Mouse (Mus musculus): Measurements from ENCODE around the gene Bcl2l11.
A peak's percentile ranks its signal among the peaks of the same experiment; 100 is the strongest.

Gene Bcl2l11

GRCm38 (mm10) chr2:128138924-128139323 lies 13.1 kb downstream of the Bcl2l11 start:
- no peak for DNase-seq (ENCODE audit: low spot score in 2 of 2)

- no peak for DNase-seq (ENCODE audit: low spot score in 2 of 2)
These were observed 13.9 kb downstream of the Bcl2l11 start for GRCm38 (mm10) chr2:128139781-128140180.

GRCm38 (mm10) chr2:128140183-128140582 lies 14.3 kb downstream of the Bcl2l11 start:
- DNase-seq (ENCODE audit: low spot score in 2 of 2) = no peak

GRCm38 (mm10) chr2:128143992-128144391 lies 18.2 kb downstream of the Bcl2l11 start:
- DNase-seq (ENCODE audit: low spot score in 2 of 2) = no peak

- DNase-seq (ENCODE audit: low spot score in 2 of 2) = no peak
These were observed 19.6 kb downstream of the Bcl2l11 start for GRCm38 (mm10) chr2:128145433-128145832.

- DNase-seq (ENCODE audit: low spot score in 2 of 2) = no peak
These were observed 23.8 kb downstream of the Bcl2l11 start for GRCm38 (mm10) chr2:128149596-128149995.

- DNase-seq (ENCODE audit: low spot score in 2 of 2) = peak in 1 of 2 experiments; percentile 55
These were observed 26.4 kb downstream of the Bcl2l11 start for GRCm38 (mm10) chr2:128152211-128152610.

DNA sequence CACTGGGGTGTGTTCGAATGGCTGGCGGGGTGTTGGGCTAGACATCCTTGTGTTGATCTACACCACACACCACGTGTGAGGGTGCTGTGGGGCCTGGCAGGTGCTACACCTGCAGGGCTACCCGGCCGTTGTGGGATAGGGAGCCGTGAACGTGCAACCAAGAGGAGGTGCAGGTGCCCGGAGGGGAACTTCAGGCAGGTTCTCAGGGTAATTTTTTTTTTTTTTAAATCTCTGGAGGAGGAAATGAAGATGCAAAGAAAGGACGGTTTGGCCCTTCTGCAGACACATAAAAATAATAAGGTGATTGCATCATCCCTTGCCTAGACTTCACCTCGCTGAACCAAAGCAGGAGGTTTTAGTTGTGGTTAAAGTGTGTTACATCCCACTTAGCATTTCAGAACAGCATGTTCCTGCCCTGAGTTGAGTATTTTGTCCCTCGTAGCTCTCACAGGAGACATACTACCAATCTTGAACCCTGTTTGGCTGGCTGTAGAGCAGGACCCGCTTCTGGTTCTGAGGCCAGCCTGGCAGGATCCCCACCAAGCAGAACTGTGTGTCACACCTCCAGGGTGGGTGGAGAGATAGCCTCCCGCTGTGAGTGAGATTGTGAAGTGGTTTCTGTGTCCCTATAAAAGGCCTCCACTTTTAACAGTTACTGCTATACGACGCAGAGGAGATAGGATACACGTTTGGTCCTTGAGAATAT lies 27.2 kb downstream of the Bcl2l11 start:
- DNase-seq (ENCODE audit: low spot score in 2 of 2) = peak; percentile 81 to 86

GRCm38 (mm10) chr2:128153551-128153910 lies 27.7 kb downstream of the Bcl2l11 start:
- DNase-seq (ENCODE audit: low spot score in 2 of 2) = peak; percentile 76 to 78

DNA sequence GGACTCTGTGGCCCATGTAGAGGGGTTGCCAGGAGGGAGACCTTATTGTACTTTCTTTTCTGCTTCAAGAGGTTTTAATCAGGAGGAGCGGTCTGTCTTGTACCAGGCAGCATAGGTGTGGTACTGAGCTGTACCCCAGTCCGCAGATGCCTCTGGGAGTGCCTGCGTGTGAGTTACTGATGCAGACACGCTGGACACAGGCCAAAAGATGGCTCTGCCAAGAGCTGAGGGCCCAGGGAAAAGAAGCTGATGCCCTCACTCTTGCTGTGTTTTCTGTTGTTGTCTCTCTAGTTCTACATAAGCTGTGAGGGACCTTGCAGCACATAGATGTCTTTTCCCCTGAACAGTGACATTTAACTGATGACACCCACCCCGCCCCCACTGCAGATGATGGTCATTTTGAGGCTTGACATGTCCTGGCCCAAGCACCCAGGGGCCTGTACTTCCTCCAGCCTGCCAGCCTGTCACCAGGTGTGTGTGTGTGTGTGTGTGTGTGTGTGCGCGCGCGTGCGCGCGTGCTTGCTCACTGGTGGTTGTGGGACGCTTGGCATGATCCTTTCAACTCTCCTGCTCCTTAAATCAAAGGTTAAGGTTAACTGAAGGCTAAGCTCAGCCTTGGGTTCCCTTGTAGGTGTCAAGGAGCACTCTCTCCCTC lies 29.7 kb downstream of the Bcl2l11 start:
- DNase-seq (ENCODE audit: low spot score in 2 of 2) = peak; percentile 62 to 76

DNA sequence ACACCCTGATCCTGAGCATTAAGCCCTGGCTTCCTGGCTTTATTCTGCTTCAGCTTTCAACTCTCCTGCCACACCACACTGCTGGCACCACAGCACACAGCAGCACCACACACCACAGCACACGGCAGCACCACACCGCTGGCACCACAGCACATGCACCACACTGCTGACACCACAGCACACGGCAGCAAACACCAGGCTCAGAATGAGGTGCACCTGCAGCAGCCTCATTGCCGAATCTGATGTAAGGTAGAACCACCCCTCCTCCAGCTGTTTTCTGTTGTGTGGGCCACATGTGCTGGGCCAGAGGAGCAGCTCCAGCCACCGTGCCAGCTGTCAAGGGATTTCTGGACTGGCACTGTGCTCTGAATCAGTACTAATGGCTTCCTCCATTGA lies 30.2 kb downstream of the Bcl2l11 start:
- DNase-seq (ENCODE audit: low spot score in 2 of 2) = no peak

DNA sequence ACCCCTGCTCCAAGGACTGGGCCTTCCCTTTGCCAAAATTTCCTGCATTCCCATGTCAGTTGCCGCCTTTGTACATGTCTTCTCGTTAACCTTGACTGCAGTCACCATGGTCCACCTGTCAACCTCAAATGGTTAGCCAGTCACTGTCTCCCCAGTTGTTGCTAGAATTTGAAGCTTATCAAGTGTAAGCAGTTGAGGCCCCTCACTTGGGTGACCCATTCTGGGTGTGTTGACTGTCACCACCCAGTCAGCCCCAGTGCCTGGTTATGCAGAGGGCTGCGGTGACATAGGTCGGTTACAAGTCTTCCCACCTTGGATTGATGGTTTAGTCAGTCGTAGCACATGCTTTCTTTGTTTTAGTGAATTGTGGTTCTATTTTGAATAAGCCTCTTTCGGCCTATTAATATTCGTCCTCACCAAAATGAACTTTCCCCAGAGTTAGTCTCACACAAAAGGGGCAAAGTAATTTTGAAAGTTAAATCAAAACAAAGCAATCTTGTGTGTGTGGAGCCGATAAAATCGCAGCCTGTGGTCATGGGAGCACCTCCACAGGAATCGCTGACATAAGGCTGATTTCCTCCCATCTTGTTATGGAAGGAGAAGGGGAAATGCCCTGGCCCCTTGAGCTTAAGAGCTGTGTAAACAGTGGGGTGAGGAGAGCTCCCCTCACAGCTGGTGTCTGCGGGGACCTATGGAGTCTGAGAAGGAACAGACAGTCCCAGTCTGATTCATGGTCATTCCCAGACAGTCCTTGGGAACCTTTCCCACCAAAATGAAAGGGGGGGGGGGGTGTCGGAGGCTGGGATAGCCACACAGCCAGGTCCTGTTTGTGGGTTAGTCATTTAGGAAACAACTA lies 30.9 kb downstream of the Bcl2l11 start:
- no peak for DNase-seq (ENCODE audit: low spot score in 2 of 2)

- DNase-seq (ENCODE audit: low spot score in 2 of 2) = no peak
These were observed 33.0 kb downstream of the Bcl2l11 start for GRCm38 (mm10) chr2:128158734-128159410.

DNA sequence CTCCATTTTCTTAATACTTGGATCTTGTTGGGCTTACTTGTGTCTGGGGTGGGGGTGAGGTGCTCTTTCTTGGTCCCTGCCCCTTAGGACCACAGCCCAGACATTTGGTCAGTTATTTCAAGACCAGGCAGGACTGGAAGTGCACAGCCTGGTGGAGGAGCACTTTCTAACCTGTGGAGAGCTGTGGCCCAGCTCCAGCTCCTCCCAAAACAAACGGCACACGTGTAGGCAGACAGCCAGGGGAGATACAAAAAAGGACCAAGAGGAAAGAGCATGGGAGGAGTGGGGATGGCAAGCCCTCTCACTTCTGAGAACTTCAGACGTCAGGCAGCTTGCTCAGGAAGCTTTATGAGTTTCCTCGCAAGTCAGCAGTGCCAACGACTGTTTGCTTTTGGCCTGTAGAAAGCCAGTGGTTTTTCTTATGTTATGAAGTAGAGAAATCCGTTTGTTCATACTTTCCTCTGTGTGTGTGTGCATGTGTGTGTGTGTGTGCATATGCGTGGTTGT lies 33.8 kb downstream of the Bcl2l11 start:
- no peak for DNase-seq (ENCODE audit: low spot score in 2 of 2)

DNA sequence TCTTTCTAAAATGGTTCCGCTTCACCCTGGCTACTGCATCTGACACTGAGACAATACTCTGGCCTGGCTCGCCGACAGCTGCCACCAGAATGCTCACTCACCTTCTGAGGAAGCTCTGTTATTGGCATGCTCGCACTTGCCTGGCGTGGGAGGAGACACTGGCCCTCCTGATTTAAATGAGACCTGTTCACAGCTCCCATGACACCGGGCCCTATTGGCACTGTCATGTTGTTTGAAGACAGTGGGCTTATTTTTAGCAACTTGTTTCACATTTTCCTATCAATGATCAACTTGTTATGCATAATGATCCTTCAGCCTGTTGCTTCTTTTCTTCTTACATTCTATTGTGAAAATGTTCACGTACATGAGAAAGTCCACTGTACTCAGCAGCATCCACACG lies 37.3 kb downstream of the Bcl2l11 start:
- DNase-seq (ENCODE audit: low spot score in 2 of 2) = no peak

GRCm38 (mm10) chr2:128166623-128167423 lies 41.0 kb downstream of the Bcl2l11 start:
- DNase-seq (ENCODE audit: low spot score in 2 of 2) = no peak

DNA sequence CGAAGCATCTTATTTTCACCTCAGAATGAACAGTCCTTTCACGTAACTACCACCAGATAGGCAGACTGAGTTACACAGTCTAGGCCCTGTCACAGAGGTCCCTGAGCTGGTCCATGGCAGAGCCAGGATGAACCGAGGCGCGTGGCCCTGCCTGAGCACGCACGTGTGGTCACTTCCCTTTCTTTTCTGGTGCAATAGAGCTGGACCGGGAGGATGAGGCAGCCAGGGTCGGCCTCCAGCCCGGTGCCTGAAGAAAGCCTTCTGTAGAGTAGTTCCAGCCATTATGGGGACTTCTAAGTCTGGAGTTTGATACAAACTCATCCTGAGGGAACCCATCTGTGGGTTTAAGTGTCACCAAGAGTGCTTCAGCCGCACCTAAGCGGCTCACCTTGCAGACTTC lies 42.1 kb downstream of the Bcl2l11 start:
- DNase-seq (ENCODE audit: low spot score in 2 of 2) = no peak

DNA sequence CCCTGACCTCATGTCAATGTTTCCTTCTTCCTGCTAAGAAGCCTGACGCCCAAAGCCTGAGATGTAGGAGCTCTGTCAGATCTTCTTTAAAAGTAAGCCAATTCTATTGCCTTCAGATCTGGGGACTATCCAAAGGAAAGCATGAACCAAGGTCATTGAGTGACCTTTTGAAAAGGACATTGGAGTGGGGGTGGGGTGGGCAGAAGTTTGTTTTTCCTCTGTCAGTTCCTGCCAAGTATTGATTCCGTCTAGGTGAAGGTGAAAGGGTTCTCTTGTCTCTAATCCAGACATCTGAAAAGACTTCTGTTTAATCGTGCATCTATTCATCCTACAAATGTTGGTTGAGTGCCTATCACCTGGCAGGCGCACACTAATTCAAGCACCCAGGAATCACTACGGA lies 43.6 kb downstream of the Bcl2l11 start:
- no peak for DNase-seq (ENCODE audit: low spot score in 2 of 2)

DNA sequence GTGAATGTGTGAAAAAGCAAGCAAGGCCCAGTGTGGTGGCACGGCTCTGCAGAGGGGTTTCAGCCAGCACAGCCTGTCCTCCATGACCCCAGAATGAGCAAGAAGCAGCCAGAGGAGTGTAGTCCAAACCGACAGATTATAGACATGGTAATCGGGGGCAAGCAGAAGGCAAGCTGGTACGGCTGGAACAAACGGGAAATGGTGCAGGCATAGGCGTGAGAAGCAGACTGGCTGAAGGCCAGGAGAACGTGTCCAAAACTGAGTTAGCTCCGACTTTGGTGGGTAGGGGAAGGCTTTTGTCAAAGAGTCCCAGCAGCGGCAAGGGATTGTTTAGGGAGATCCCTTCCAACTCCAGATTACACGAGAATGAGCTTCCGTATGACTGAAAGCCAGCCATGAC lies 44.1 kb downstream of the Bcl2l11 start:
- DNase-seq (ENCODE audit: low spot score in 2 of 2) = no peak

GRCm38 (mm10) chr2:128170614-128171013 lies 44.8 kb downstream of the Bcl2l11 start:
- no peak for DNase-seq (ENCODE audit: low spot score in 2 of 2)

DNA sequence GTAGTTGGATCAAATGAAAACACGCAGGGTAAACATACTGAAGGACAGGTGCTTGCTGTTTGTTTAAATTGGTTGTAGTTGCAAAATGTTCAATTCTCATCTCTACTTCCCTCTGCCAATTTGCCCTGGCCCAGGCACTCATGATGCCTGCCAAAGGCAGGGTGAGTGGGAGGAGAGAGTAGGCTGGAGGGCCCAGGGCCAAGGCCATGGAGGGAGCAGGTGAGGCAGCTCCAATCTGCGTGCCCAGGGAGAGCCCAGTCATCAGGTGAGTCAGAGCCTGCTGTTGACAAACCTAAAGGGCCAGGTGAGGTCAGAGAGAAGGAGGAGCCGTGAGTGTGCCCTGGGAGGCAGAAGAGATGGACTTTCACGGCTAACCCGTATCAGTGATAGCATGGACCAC lies 46.4 kb downstream of the Bcl2l11 start:
- DNase-seq (ENCODE audit: low spot score in 2 of 2) = no peak
